Mouse (Mus musculus) olfactory bulb, adult 2 months (tissue): ENCODE measurements around the gene Elf2. TPM values are rescaled to one million over a fixed set of nuclear protein-coding genes. Genes with fewer than 3 reads are reported as not detected.

ENCODE experiments used
- H3K27ac ChIP-seq: fragments of 200-500 bp; 2 replicates; pipeline ENCODE4 v1.5.1; 2012; ENCODE audit warnings: low read depth, low read length; ENCODE audit not compliant: insufficient read depth
- H3K4me1 ChIP-seq: fragments of 200-500 bp; 2 replicates; pipeline ENCODE4 v1.6.1; 2012; ENCODE audit warnings: low read length; ENCODE audit not compliant: control insufficient read depth, insufficient read depth
- H3K4me3 ChIP-seq: fragments of 200-500 bp; 2 replicates; pipeline ENCODE4 v1.5.1; 2012; ENCODE audit warnings: mild to moderate bottlenecking, low read depth, low read length, moderate library complexity; ENCODE audit not compliant: insufficient read depth
- CTCF ChIP-seq: fragments of 200-500 bp; IDR thresholded peaks from 2 replicates; pipeline ENCODE4 v1.5.1; 2012; ENCODE audit warnings: low read depth, mild to moderate bottlenecking, low read length, moderate library complexity; ENCODE audit not compliant: insufficient read depth
- POLR2A ChIP-seq: fragments of 200-500 bp; IDR thresholded peaks from 2 replicates; pipeline ENCODE4 v1.6.1; 2012; ENCODE audit warnings: mild to moderate bottlenecking, low read depth, low read length, moderate library complexity; ENCODE audit not compliant: insufficient read depth
- WGBS: fragments of 180-500 bp; shearing (Covaris S2); methylation state at CpG from one replicate; pipeline ENCODE4 v1.1.7; 2018; 5-methylcytosine and 5-hydroxymethylcytosine counted together
- polyA plus RNA-seq: library from polyadenylated mRNA; stranded (reverse); fragments of >200 nt; gene quantifications from 2 replicates; pipeline ENCODE4 v1.2.4, GENCODE M21; 2012; ENCODE audit warnings: low replicate concordance; ENCODE audit not compliant: missing spikeins, insufficient read depth, insufficient read length

Elf2 gene
- polyA plus RNA-seq, 1 experiment: not detected

DNA sequence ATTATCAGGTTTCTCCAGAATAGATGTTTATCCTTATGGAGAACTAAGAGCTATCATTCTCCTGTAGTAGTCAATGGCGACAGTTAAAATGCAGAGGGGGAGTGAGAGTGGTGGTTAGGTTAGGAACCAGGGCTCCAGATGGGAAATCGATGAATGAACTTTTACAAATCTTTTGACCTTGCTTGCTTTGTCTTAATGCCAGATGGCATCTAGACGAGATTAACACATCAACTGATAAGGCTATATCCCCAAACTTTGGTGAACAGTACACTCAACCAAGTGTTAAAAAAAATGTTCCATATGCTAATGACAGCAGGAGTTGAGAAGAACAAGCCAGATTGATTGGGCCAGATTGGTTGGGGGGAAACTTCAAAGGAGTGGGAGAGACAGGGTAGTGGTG is 111.2 kb downstream of the Elf2 start:
- no peak for TF ChIP-seq CTCF
- TF ChIP-seq POLR2A: no peak
- 24% methylated on average over 3 of the region's 3 CpGs for WGBS
- Histone ChIP-seq H3K27ac (no peak overlapping the region), H3K4me1 (peaks cover 23% of the 10 kb centered on the region), H3K4me3 (no peak overlapping the region)

DNA sequence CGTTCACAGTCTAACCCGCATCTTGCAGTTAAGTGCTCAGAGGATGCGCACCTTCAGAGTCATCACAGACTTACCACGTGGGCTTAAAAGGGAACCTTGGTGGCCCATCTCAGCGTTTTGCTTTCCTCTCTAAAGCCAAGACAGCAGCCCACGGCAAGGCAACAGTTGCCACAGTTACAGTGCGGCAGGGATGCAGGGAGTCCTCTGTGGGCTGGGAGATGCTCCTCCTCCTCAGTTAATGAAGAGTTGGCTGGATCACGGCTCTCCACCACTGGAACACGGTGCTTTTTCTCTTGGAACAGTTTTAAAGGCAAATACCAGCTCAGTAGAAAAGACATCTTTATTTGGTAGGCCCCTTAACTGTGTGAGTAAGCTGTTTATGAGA is 111.7 kb downstream of the Elf2 start:
- Histone ChIP-seq H3K27ac (peak overlapping the region; percentile 10; the same call in 1 of the 2 replicates), H3K4me3 (no peak overlapping the region), H3K4me1 (peaks cover 25% of the 10 kb centered on the region)
- no peak for TF ChIP-seq CTCF
- WGBS: 14% methylated on average over 9 of the region's 9 CpGs

- 65% methylated on average over 10 of the region's 10 CpGs for WGBS
- peak overlapping the region; percentile 10; the same call in 1 of the 2 replicates for H3K27ac ChIP-seq
- no peak overlapping the region for H3K4me3 ChIP-seq
- TF ChIP-seq CTCF (0 out of 2 replicates have a peak, but pooled peaks have one; percentile 18), POLR2A (no peak)
- H3K4me1 ChIP-seq: peaks cover 25% of the 10 kb centered on the region
Measured at GRCm38 (mm10) chr3:51228038-51228820, 112.2 kb downstream of the Elf2 start.

DNA sequence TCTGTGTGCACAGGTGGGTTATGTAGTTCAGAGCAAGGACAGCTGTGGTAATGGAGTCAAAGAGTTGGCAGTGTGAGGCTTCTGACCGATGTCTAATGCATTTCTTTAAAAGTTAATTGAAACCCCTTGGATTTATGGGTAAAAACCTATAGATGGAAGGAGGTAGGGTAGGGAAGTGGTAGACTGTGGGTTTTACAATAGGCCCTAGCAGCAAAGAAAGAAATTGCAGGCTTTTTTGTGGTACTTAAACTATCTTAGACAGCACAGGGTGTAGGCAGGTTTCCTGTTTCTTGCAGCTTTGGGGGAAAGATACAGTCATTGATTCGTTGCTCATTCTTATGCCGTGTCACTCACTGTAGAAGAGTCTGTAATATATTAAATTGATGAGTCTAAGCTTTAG is 113.9 kb downstream of the Elf2 start:
- TF ChIP-seq POLR2A (no peak), CTCF (no peak)
- Histone ChIP-seq H3K4me1 (peaks cover 25% of the 10 kb centered on the region), H3K27ac (no peak overlapping the region), H3K4me3 (peak overlapping the region; percentile 25)
- 68% methylated on average over 3 of the region's 3 CpGs for WGBS

GRCm38 (mm10) chr3:51225979-51226378 is 114.5 kb downstream of the Elf2 start:
- WGBS: 84% methylated on average over 10 of the region's 10 CpGs
- H3K4me1 ChIP-seq: peaks cover 23% of the 10 kb centered on the region
- H3K4me3 ChIP-seq: peak overlapping the region; percentile 25
- H3K27ac ChIP-seq: no peak overlapping the region
- no peak for TF ChIP-seq CTCF
- TF ChIP-seq POLR2A: no peak

- WGBS: under 1% methylated on average over 39 of the region's 39 CpGs
Measured at GRCm38 (mm10) chr3:51225226-51225750, 115.2 kb downstream of the Elf2 start.

GRCm38 (mm10) chr3:51224363-51225225 is 115.9 kb downstream of the Elf2 start, which contains the start of gene Noct:
TSS of gene Noct (plus strand) at chr3:51224447.
- Histone ChIP-seq H3K27ac (peak within 1 kb of the TSS; percentile 99), H3K4me3 (peak within 1 kb of the TSS; percentile 95), H3K4me1 (peaks cover 21% of the 10 kb centered on the region)
- WGBS: under 1% methylated on average over 100 of the region's 100 CpGs
- peak; percentile 92 for TF ChIP-seq POLR2A
- TF ChIP-seq CTCF: no peak

More at GRCm38 (mm10) chr3:51225226-51225750, 115.2 kb downstream of the Elf2 start:
- Histone ChIP-seq H3K4me3 (peak overlapping the region; percentile 95), H3K27ac (peak overlapping the region; percentile 99), H3K4me1 (peaks cover 23% of the 10 kb centered on the region)
- TF ChIP-seq POLR2A: no peak
- no peak for TF ChIP-seq CTCF

DNA sequence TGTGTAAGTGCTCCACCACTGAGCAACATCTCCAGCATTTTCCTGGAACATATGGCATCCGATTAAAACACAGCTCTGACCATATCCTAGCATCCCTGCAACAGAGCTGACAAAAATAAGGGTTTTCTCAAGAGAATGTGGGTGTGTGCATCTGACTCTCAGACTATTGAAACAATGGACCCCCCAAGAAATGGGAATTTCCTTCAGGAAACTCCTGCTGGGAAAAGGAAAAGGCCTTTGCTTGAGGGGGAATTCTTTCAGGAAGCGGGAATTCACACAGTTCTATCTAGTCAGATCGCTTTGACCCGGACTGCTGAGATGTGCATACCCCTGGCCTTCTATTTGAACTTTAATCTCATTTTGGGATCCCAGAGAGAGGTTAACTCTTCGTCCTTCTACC is 116.9 kb downstream of the Elf2 start:
- TF ChIP-seq CTCF: no peak
- TF ChIP-seq POLR2A: no peak
- peaks cover 18% of the 10 kb centered on the region for H3K4me1 ChIP-seq
- 61% methylated on average over 5 of the region's 5 CpGs for WGBS
- H3K4me3 ChIP-seq: no peak overlapping the region
- H3K27ac ChIP-seq: no peak overlapping the region

GRCm38 (mm10) chr3:51222834-51223460 is 117.5 kb downstream of the Elf2 start:
- 79% methylated on average over 10 of the region's 10 CpGs for WGBS
- H3K27ac ChIP-seq: no peak overlapping the region
- no peak for TF ChIP-seq CTCF
- no peak for TF ChIP-seq POLR2A
- no peak overlapping the region for H3K4me3 ChIP-seq
- H3K4me1 ChIP-seq: peaks cover 18% of the 10 kb centered on the region
